Mouse (Mus musculus) liver, embryonic 14.5 days (tissue): ENCODE data around the gene Dhx29.

ENCODE experiments used
- CTCF ChIP-seq: IDR thresholded peaks from 2 replicates; pipeline ENCODE4 v1.5.1; 2016; ENCODE audit warnings: antibody characterized with exemption, low read depth, control low read depth
- EP300 ChIP-seq: IDR thresholded peaks from 2 replicates; pipeline ENCODE4 v1.6.1; 2016; ENCODE audit warnings: antibody characterized with exemption, low read depth

- no peak for TF ChIP-seq EP300
- TF ChIP-seq CTCF = no peak
These were observed 85.4 kb downstream of the Dhx29 start for GRCm38 (mm10) chr13:113012683-113013082.
